Mouse (Mus musculus): ENCODE measurements at regions not wholly inside any gene's neighbourhood (a gene's known extent, or its start where the extent isn't known, plus 50 kb on each side); places are given as distances from the start of the nearest gene placed in this dataset.
"Not testable (repeated sequence)": the region's sequence is repeated elsewhere in the genome, so short reads cannot be mapped to it uniquely, and the experiment has no call there.

DNA sequence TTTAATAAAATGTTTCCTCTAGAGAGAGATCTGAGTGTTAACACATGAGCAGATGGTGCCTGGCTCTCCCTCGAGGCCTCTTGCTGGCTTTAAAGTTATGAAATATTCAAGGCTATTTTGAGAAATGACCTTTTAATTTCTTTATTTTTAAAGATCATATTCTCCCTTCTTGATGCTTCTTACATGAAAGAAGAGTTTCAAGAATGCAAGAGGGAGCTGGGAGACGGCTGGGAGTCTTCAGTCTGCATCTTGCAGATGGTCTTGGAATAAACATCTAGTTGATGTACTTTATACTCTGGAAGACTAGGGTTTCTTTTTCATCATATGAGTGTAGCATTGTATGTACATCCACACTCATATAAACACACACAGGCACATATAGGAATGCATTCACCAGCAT lies 189.0 kb downstream of the Zfp619 start:
- in situ Hi-C loops (cut with MboI; ENCODE audit: low pct_unique_long_range_greater_than_20kb in 1 of 2, low sequenced_read_pairs in 2 of 2, unreplicated experiment in 1 of 2) = no loop called here

- in situ Hi-C loops (cut with MboI; ENCODE audit: low pct_unique_long_range_greater_than_20kb in 1 of 2, low sequenced_read_pairs in 2 of 2, unreplicated experiment in 1 of 2) = no loop called here
These were observed 199.0 kb downstream of the Zfp619 start for GRCm38 (mm10) chr7:39716340-39717150.

- in situ Hi-C loops (cut with MboI; ENCODE audit: low pct_unique_long_range_greater_than_20kb in 1 of 2, low sequenced_read_pairs in 2 of 2, unreplicated experiment in 1 of 2) = no loop called here
These were observed 210.5 kb downstream of the Zfp619 start for GRCm38 (mm10) chr7:39727935-39728557.

DNA sequence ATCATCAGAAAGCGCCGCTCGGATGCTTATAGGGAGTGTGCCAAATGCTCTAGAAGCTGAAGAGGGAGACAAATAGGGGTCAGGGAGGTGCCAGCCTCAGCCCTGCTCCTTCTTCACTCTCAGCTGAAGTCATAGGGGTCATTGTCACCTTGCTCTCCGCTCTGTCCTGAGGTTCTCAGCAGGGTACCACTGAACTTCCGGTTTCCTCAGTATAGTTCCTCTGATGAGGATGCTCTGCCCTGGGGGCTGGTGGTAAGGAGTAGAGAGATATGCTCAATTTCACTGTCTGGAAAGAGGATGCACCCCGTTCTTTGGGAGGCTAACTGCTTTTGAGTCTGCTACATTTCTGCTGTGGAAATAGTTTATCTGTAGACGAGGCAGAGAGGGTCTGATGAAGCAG lies 211.4 kb downstream of the Zfp619 start:
- in situ Hi-C loops (cut with MboI; ENCODE audit: low pct_unique_long_range_greater_than_20kb in 1 of 2, low sequenced_read_pairs in 2 of 2, unreplicated experiment in 1 of 2) = no loop called here

- in situ Hi-C loops (cut with MboI; ENCODE audit: low pct_unique_long_range_greater_than_20kb in 1 of 2, low sequenced_read_pairs in 2 of 2, unreplicated experiment in 1 of 2) = no loop called here
These were observed 212.2 kb downstream of the Zfp619 start for GRCm38 (mm10) chr7:39729723-39730122.

GRCm38 (mm10) chr7:39732790-39733189 lies 215.2 kb downstream of the Zfp619 start:
- in situ Hi-C loops (cut with MboI; ENCODE audit: low pct_unique_long_range_greater_than_20kb in 1 of 2, low sequenced_read_pairs in 2 of 2, unreplicated experiment in 1 of 2) = no loop called here

- in situ Hi-C loops (cut with MboI; ENCODE audit: low pct_unique_long_range_greater_than_20kb in 1 of 2, low sequenced_read_pairs in 2 of 2, unreplicated experiment in 1 of 2) = not testable (repeated sequence)
These were observed 230.8 kb downstream of the Zfp619 start for GRCm38 (mm10) chr7:39748395-39748794.

DNA sequence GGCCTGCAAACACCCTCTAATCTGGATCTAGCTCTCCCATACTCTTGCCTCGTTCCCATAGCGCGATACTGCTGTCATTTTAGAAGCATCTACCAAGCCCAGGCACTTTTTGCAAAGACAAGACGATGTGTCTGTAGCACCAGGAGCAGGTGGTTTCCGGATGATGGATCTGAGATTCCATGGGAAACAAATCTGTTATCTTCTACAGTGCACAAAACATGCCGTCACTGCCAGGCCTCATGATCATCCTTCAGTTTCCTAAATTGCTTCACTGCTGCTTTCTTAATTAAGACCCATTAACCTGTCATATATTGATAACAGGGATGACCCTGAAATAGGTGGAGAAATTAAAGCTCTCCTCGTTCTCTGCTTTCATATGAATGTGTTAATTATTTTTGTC lies 232.9 kb downstream of the Zfp619 start:
- in situ Hi-C loops (cut with MboI; ENCODE audit: low pct_unique_long_range_greater_than_20kb in 1 of 2, low sequenced_read_pairs in 2 of 2, unreplicated experiment in 1 of 2) = no loop called here

DNA sequence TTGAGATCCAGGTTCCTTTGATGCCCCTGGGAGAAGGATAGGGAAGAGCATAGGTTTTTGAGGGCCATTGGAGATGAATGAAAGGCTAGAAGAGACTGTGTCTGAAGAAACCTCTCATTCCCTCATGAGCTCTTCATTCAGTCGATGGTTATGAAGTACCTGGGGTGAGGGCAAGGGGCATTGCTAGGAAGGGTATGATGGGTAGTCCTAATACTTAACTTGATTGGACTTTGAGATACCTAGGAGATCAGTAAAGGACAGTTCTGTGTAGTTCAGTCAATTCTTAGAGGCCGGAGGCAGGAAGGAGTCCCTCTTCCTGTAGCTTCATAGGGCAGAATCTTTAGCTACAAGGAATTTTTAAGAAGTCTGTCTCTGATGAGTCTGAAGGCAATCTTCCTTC lies 246.8 kb downstream of the Zfp619 start:
- in situ Hi-C loops (cut with MboI; ENCODE audit: low pct_unique_long_range_greater_than_20kb in 1 of 2, low sequenced_read_pairs in 2 of 2, unreplicated experiment in 1 of 2) = no loop called here

GRCm38 (mm10) chr7:39765094-39765493 lies 247.5 kb downstream of the Zfp619 start:
- in situ Hi-C loops (cut with MboI; ENCODE audit: low pct_unique_long_range_greater_than_20kb in 1 of 2, low sequenced_read_pairs in 2 of 2, unreplicated experiment in 1 of 2) = no loop called here

GRCm38 (mm10) chr7:39773291-39773690 lies 255.7 kb downstream of the Zfp619 start:
- in situ Hi-C loops (cut with MboI; ENCODE audit: low pct_unique_long_range_greater_than_20kb in 1 of 2, low sequenced_read_pairs in 2 of 2, unreplicated experiment in 1 of 2) = no loop called here

DNA sequence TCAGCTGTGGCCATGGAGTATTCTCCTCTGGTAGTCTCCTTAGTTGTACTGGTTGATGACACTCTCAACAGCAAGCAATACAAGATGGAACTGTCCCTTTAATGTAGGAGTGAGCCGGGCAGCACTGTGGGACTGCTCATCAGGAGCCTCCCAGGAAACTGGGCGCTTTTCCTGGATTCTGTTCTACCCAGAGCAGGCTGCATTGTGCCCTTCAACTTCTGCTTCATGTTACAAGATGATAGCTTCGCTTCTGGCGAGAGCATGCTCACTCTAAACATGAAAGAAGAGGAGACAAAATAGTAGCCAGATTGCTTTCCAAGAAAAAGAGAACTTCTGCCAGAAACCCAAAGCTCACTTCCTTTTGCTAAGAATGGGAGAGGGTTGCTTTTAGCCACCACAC lies 271.8 kb downstream of the Zfp619 start:
- in situ Hi-C loops (cut with MboI; ENCODE audit: low pct_unique_long_range_greater_than_20kb in 1 of 2, low sequenced_read_pairs in 2 of 2, unreplicated experiment in 1 of 2) = no loop called here

- in situ Hi-C loops (cut with MboI; ENCODE audit: low pct_unique_long_range_greater_than_20kb in 1 of 2, low sequenced_read_pairs in 2 of 2, unreplicated experiment in 1 of 2) = no loop called here
These were observed 272.3 kb downstream of the Zfp619 start for GRCm38 (mm10) chr7:39789880-39790279.

- in situ Hi-C loops (cut with MboI; ENCODE audit: low pct_unique_long_range_greater_than_20kb in 1 of 2, low sequenced_read_pairs in 2 of 2, unreplicated experiment in 1 of 2) = no loop called here
These were observed 277.2 kb downstream of the Zfp619 start for GRCm38 (mm10) chr7:39794751-39795150.

DNA sequence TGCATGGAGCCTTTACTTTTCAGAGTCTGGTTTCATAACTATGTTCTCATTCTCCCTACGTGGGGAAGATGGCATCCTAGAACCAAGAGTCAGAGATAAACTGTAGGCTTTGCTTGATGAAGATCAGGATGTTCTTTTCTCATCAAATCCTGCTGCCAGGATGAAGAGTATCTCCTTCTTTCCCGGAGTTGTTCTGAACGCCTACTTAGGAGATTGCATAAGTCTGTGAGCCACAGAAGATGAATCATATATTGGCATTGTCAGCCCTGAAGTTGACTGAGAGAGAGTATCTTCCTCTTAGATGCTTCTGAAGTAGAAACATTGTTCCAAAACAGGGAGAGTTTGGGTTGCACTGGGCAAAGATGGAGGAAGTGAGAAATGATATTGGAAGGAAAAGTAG lies 286.7 kb downstream of the Zfp619 start:
- in situ Hi-C loops (cut with MboI; ENCODE audit: low pct_unique_long_range_greater_than_20kb in 1 of 2, low sequenced_read_pairs in 2 of 2, unreplicated experiment in 1 of 2) = no loop called here

GRCm38 (mm10) chr7:39818036-39818435 lies 300.5 kb downstream of the Zfp619 start:
- in situ Hi-C loops (cut with MboI; ENCODE audit: low pct_unique_long_range_greater_than_20kb in 1 of 2, low sequenced_read_pairs in 2 of 2, unreplicated experiment in 1 of 2) = no loop called here

DNA sequence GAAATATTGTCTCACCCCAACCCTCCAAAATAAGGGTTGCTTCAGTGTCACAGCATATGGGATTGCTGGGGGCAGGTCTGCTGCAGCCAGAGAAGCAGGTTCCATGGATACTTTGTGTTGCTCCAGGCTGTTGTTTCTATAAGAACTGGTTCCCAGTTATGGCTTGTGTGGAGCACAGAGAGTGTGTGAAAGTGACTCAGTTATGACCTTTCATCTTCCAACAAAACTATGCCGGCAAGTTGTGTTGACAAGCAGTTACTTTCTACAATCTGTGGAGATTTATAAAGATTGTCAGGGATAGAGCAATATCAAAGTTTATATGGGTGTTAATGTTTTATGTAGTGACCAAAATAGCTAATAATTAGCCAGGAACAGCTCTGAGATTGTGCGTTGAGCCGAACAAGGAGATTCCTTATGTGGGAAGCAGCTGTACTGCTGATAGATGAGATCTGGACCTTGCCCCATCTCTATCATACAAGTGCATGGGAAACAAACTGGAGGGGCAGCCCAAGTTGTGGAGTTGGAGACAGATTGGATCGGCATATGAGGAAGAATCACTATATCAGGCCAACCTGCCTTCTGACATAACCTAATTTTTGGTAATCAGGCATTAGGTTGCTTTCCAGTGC lies 305.1 kb downstream of the Zfp619 start:
- in situ Hi-C loops (cut with MboI; ENCODE audit: low pct_unique_long_range_greater_than_20kb in 1 of 2, low sequenced_read_pairs in 2 of 2, unreplicated experiment in 1 of 2) = no loop called here

DNA sequence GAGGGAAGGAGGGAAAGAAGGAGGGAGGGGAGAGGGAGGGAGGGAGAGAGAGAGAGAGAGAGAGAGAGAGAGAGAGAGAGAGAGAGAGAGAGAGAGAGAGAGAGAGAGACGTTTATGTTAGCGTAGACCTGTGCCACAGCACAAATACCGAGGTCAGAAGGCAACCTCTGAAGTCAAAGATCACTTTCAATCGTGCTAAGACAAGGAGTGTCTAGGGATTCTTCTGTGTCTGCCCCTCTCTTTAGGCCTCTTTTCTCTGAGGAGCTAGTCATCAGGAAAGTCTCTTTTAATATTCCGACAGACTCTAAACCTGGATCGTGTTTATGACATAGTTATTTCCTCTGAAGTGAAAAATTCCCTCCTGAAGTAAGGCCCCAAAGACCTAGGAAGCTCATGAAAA lies 310.8 kb downstream of the Zfp619 start:
- in situ Hi-C loops (cut with MboI; ENCODE audit: low pct_unique_long_range_greater_than_20kb in 1 of 2, low sequenced_read_pairs in 2 of 2, unreplicated experiment in 1 of 2) = no loop called here

GRCm38 (mm10) chr7:39830831-39831230 lies 313.3 kb downstream of the Zfp619 start:
- in situ Hi-C loops (cut with MboI; ENCODE audit: low pct_unique_long_range_greater_than_20kb in 1 of 2, low sequenced_read_pairs in 2 of 2, unreplicated experiment in 1 of 2) = no loop called here

GRCm38 (mm10) chr7:39841988-39842387 lies 324.4 kb downstream of the Zfp619 start:
- in situ Hi-C loops (cut with MboI; ENCODE audit: low pct_unique_long_range_greater_than_20kb in 1 of 2, low sequenced_read_pairs in 2 of 2, unreplicated experiment in 1 of 2) = loop anchor here in 1 of 2 experiments (10.0 kb wide), 1 partner anchor 433 kb away; no protein-coding TSS in a partner anchor

Data from mouse embryonic stem cell (cell line).